Mouse (Mus musculus): ENCODE measurements at regions not wholly inside any gene's neighbourhood (a gene's known extent, or its start where the extent isn't known, plus 50 kb on each side); places are given as distances from the start of the nearest gene placed in this dataset.

- TF ChIP-seq POLR2A (IDR thresholded peaks at IDR 0.05; ENCODE audit: extremely low read depth, insufficient read depth, low read length) (no peak), CTCF (IDR thresholded peaks at IDR 0.05; ENCODE audit: extremely low read depth, insufficient read depth, low read length) (no peak)
These were observed 216.3 kb upstream of the Atp2b1 start for GRCm38 (mm10) chr10:98697866-98698265.
